Mouse (Mus musculus) stomach, postnatal 0 days (tissue): ENCODE results near the gene Cacna2d3.

Experiments used
- CTCF ChIP-seq: IDR thresholded peaks from 2 replicates; pipeline ENCODE4 v1.5.1; 2016; ENCODE audit warnings: antibody characterized with exemption, low read depth, mild to moderate bottlenecking, moderate library complexity
- EP300 ChIP-seq: optimal IDR thresholded peaks from 2 replicates; pipeline ENCODE3; 2016; ENCODE audit warnings: antibody characterized with exemption

DNA sequence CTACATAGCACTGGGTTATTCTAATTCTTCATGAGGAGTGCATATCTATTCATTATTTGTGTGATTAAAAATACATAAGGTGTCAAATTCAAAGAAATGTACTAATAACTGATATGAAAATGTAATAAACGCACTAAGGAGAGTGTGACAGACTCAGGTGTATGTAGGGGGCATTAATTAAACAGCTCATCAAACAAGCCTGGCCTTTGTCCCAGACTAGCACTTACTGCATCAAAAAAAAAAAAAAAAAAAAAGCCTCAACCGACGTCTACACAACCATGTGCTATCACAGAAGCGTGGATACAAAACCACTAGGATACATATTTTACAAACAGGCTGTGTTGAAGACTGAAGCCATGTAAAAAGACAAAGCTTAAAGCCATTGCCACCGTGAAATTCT, 169.2 kb downstream of the Cacna2d3 start:
- no peak for TF ChIP-seq CTCF
- TF ChIP-seq EP300 = no peak
